Mouse (Mus musculus) liver, postnatal 0 days (tissue): Measurements from ENCODE around the gene Hopx.

Experiments
- CTCF ChIP-seq: sonication (generic); IDR thresholded peaks from 2 replicates; pipeline ENCODE4 v1.5.1; 2016; ENCODE audit warnings: antibody characterized with exemption, low read depth
- EP300 ChIP-seq: IDR thresholded peaks from 2 replicates; pipeline ENCODE4 v1.6.1; 2016; ENCODE audit warnings: antibody characterized with exemption, low read depth, mild to moderate bottlenecking

DNA sequence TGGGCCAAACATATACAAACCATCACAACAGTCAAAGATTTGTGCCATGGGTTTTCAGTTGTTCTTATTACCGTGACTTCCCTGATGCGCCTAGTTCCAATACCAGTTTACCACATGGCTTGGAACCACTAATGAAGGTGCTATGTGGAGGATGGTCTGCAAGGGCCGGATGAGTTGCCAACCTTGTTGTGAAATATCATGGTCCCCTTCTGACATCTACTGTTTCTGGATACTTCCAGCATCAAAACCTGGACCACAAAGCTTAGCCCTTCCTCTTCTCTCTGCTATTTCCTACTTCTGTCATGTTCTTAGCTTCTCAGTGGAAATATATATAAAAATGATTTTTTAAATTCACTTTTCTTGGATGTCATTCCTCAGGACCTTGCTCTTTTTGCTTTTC is 47.6 kb upstream of the Hopx start:
- no peak for TF ChIP-seq CTCF
- TF ChIP-seq EP300: no peak
